Mouse (Mus musculus) ES-E14 (cell line): Measurements from ENCODE around the gene Eif4a3. TPM values are rescaled to one million over a fixed set of nuclear protein-coding genes. Genes with fewer than 3 reads are reported as not detected.
"Not testable (repeated sequence)": the region's sequence is repeated elsewhere in the genome, so short reads cannot be mapped to it uniquely, and the experiment has no call there.

Experiments used
- DNase-seq: peaks from one replicate; pipeline ENCODE4 v3.0.0-alpha.2; 2013; ENCODE audit warnings: low read depth, low spot score
- H3K27ac ChIP-seq: 2 replicates; pipeline ENCODE4 v1.5.1; 2012; ENCODE audit warnings: low read depth, mild to moderate bottlenecking, low read length, moderate library complexity, mixed read lengths; ENCODE audit not compliant: poor library complexity, insufficient read depth, severe bottlenecking
- H3K36me3 ChIP-seq: 2 replicates; pipeline ENCODE4 v1.6.1; 2012; ENCODE audit warnings: mild to moderate bottlenecking, low read length, moderate library complexity, mixed read lengths; ENCODE audit not compliant: control insufficient read depth, poor library complexity, insufficient read depth, severe bottlenecking
- H3K4me1 ChIP-seq, 2 experiments: fragments of 150-350 bp in 1 of 2; sonication (generic) in 1 of 2; 2 replicates each; pipeline ENCODE4 v1.6.1; 2012; ENCODE audit warnings: low read length in 2 of 2, mild to moderate bottlenecking in 1 of 2, mixed read lengths in 1 of 2; ENCODE audit not compliant: control insufficient read depth in 2 of 2, insufficient read depth in 2 of 2, poor library complexity in 1 of 2
- H3K4me3 ChIP-seq, 2 experiments: fragments of 150-350 bp in 1 of 2; sonication (generic) in 1 of 2; 2 replicates each; pipeline ENCODE4 v1.5.1; 2012; ENCODE audit warnings: low read length in 2 of 2, low read depth in 1 of 2, mild to moderate bottlenecking in 1 of 2, mixed read lengths in 1 of 2; ENCODE audit not compliant: insufficient read depth in 1 of 2, poor library complexity in 1 of 2, severe bottlenecking in 1 of 2
- H3K9ac ChIP-seq: 2 replicates; pipeline ENCODE4 v1.6.1; 2012; ENCODE audit warnings: low read depth, mild to moderate bottlenecking, low read length, mixed read lengths; ENCODE audit not compliant: poor library complexity, insufficient read depth, severe bottlenecking
- H3K9me3 ChIP-seq: fragments of 150-350 bp; sonication (generic); 2 replicates; pipeline ENCODE4 v1.6.1; 2012; ENCODE audit warnings: low read depth, mild to moderate bottlenecking, low read length; ENCODE audit not compliant: control insufficient read depth, insufficient read depth
- CHD2 ChIP-seq: IDR thresholded peaks from 2 replicates; pipeline ENCODE4 v1.6.1; 2014; ENCODE audit warnings: mild to moderate bottlenecking, low read depth, low read length, inconsistent platforms
- HCFC1 ChIP-seq: IDR thresholded peaks from 2 replicates; pipeline ENCODE4 v1.6.1; 2012; ENCODE audit warnings: low read length, inconsistent platforms, borderline replicate concordance; ENCODE audit not compliant: insufficient read depth
- MAFK ChIP-seq: IDR thresholded peaks from 2 replicates; pipeline ENCODE4 v1.6.1; 2014; ENCODE audit warnings: mild to moderate bottlenecking, low read depth, low read length, inconsistent platforms; ENCODE audit not compliant: insufficient read depth
- ZC3H11A ChIP-seq: IDR thresholded peaks from 2 replicates; pipeline ENCODE4 v1.6.1; 2012; ENCODE audit warnings: low read depth, mild to moderate bottlenecking, inconsistent platforms, low read length, borderline replicate concordance
- ZNF384 ChIP-seq: IDR thresholded peaks from 2 replicates; pipeline ENCODE4 v1.6.1; 2012; ENCODE audit warnings: low read depth, low read length, inconsistent platforms
- in situ Hi-C, 2 experiments: fragments of 600-800 bp; cut with MboI; formaldehyde crosslinking; loops; one replicate each; pipeline ENCODE4 v1.15.1; 2025; ENCODE audit warnings: low sequenced_read_pairs in 2 of 2, inconsistent platforms in 1 of 2; ENCODE audit not compliant: unreplicated experiment in 2 of 2
- total RNA-seq: library from RNA; depleted of rRNA; stranded (reverse); fragments of 300-350 nt; gene quantifications from 2 replicates; pipeline ENCODE4 v1.2.3, GENCODE M21; 2012; rRNA removed

Gene Eif4a3
- total RNA-seq, 1 experiment = 400 TPM

GRCm38 (mm10) chr11:119252854-119253541, 46.9 kb downstream of the Eif4a3 start:
- TF ChIP-seq CHD2 = no peak
- TF ChIP-seq HCFC1 = no peak
- no peak for TF ChIP-seq ZNF384
- TF ChIP-seq MAFK = no peak
- TF ChIP-seq ZC3H11A = no peak
- in situ Hi-C loops = no loop called here
- H3K9ac ChIP-seq = peak overlapping the region; percentile 48; the same call in 1 of the 2 replicates
- H3K9me3 ChIP-seq = no peaks in the 10 kb centered on the region
- H3K4me1 ChIP-seq = peaks cover 7 to 27% of the 10 kb centered on the region in 2 experiments; a peak in 3 of 4 replicates
- no peaks in the 10 kb centered on the region for H3K36me3 ChIP-seq
- H3K4me3 ChIP-seq = peak overlapping the region in 1 of 2 experiments; percentile 37; a peak in 3 of 4 replicates
- no peak for DNase-seq
- no peak overlapping the region for H3K27ac ChIP-seq

- Histone ChIP-seq H3K4me3 (no peak overlapping the region), H3K9me3 (no peaks in the 10 kb centered on the region), H3K4me1 (peaks cover 7 to 25% of the 10 kb centered on the region in 2 experiments; a peak in 3 of 4 replicates), H3K27ac (no peak overlapping the region), H3K9ac (no peak overlapping the region), H3K36me3 (no peaks in the 10 kb centered on the region)
- no peak for DNase-seq
- TF ChIP-seq MAFK = no peak
- in situ Hi-C loops = no loop called here
These were observed 48.9 kb downstream of the Eif4a3 start for GRCm38 (mm10) chr11:119250998-119251397.

DNA sequence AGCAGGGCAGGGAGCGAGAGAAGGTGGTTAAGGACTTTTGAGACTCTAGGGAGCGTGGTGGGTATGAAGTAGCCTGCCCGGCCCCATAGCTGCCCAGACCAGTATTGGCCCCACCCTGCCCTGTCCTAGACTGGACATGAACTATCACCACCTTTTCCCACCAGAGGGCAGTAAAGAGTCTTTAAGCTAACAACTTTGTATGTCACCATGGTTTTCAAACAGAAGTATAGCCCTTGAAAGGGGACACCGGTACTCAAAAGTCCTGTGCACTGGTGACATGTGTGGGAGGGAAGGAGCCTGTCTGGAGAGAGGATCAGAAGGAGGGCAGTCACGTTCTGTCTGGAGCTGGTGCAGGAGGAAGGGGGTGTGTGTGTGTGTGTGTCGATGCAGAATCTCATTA, 50.9 kb downstream of the Eif4a3 start:
- Histone ChIP-seq H3K4me3 (no peak overlapping the region), H3K9ac (no peak overlapping the region), H3K27ac (no peak overlapping the region), H3K9me3 (no peaks in the 10 kb centered on the region), H3K36me3 (no peaks in the 10 kb centered on the region), H3K4me1 (peaks cover 7 to 25% of the 10 kb centered on the region in 2 experiments; a peak in 3 of 4 replicates)
- in situ Hi-C loops = no loop called here
- TF ChIP-seq MAFK = no peak
- no peak for TF ChIP-seq HCFC1
- no peak for TF ChIP-seq ZC3H11A
- TF ChIP-seq ZNF384 = no peak
- no peak for TF ChIP-seq CHD2
- DNase-seq = no peak

- H3K4me3 ChIP-seq, H3K36me3 ChIP-seq, H3K9me3 ChIP-seq, in situ Hi-C loops, DNase-seq, H3K27ac ChIP-seq, H3K9ac ChIP-seq: not testable (repeated sequence)
- peaks cover 3 to 13% of the 10 kb centered on the region in 2 experiments; a peak in 3 of 4 replicates for H3K4me1 ChIP-seq
- TF ChIP-seq ZNF384 = peak; percentile 77; the same call in 1 of the 2 replicates
These were observed 54.3 kb downstream of the Eif4a3 start for GRCm38 (mm10) chr11:119245543-119245942.

GRCm38 (mm10) chr11:119239480-119239879, 60.4 kb downstream of the Eif4a3 start:
- peak overlapping the region; percentile 8; the same call in 1 of the 2 replicates for H3K9ac ChIP-seq

More at GRCm38 (mm10) chr11:119239480-119239879, 60.4 kb downstream of the Eif4a3 start:
- peaks cover 3 to 38% of the 10 kb centered on the region in 2 experiments; a peak in 3 of 4 replicates for H3K4me1 ChIP-seq
- H3K36me3 ChIP-seq = no peaks in the 10 kb centered on the region
- H3K9me3 ChIP-seq = no peaks in the 10 kb centered on the region
- no peak overlapping the region for H3K27ac ChIP-seq
- in situ Hi-C loops = no loop called here
- TF ChIP-seq CHD2 (peak; percentile 93), MAFK (no peak), HCFC1 (no peak), ZNF384 (no peak)
- H3K4me3 ChIP-seq = peak overlapping the region; percentile 17 to 28; a peak in 2 of 4 replicates
- DNase-seq = no peak

Other genes starting within 250 kb of the Eif4a3 start
- 0.90 and 1.8 TPM in 2 replicates for gene Cbx4, start 213.9 kb downstream of the Eif4a3 start, total RNA-seq
- gene Tbc1d16, start 71.6 kb downstream of the Eif4a3 start, total RNA-seq = 6.3 and 10.1 TPM in 2 replicates
- gene Ccdc40, start 71.5 kb downstream of the Eif4a3 start, total RNA-seq = 6.2 and 6.4 TPM in 2 replicates
- gene Gaa, start 32.2 kb downstream of the Eif4a3 start, total RNA-seq = 69.3 and 116 TPM in 2 replicates
- gene Card14, start 7.7 kb upstream of the Eif4a3 start, total RNA-seq = 0.22 and 0.58 TPM in 2 replicates
- gene Sgsh, start 55.4 kb upstream of the Eif4a3 start, total RNA-seq = 3.4 and 4.9 TPM in 2 replicates
- gene Slc26a11, start 55.5 kb upstream of the Eif4a3 start, total RNA-seq = 4.4 and 7.4 TPM in 2 replicates
- 30.4 and 37.3 TPM in 2 replicates for gene Rnf213, start 93.0 kb upstream of the Eif4a3 start, total RNA-seq
- gene Endov, start 191.3 kb upstream of the Eif4a3 start, total RNA-seq = 10.0 and 13.5 TPM in 2 replicates
- 0.79 and 0.80 TPM in 2 replicates for gene Nptx1, start 247.7 kb upstream of the Eif4a3 start, total RNA-seq